Mouse (Mus musculus) liver, embryonic 18 days (tissue): ENCODE data around the gene Atg16l1. TPM values are rescaled to one million over a fixed set of nuclear protein-coding genes. Genes with fewer than 3 reads are reported as not detected.

Experiments used
- polyA plus RNA-seq: library from polyadenylated mRNA; depleted of rRNA; stranded (reverse); fragments of >200 nt; gene quantifications from 2 replicates; pipeline ENCODE4 v1.2.3, GENCODE M21; 2012; rRNA removed

Atg16l1 gene
- 22.3 and 24.8 TPM in 2 replicates for polyA plus RNA-seq

DNA sequence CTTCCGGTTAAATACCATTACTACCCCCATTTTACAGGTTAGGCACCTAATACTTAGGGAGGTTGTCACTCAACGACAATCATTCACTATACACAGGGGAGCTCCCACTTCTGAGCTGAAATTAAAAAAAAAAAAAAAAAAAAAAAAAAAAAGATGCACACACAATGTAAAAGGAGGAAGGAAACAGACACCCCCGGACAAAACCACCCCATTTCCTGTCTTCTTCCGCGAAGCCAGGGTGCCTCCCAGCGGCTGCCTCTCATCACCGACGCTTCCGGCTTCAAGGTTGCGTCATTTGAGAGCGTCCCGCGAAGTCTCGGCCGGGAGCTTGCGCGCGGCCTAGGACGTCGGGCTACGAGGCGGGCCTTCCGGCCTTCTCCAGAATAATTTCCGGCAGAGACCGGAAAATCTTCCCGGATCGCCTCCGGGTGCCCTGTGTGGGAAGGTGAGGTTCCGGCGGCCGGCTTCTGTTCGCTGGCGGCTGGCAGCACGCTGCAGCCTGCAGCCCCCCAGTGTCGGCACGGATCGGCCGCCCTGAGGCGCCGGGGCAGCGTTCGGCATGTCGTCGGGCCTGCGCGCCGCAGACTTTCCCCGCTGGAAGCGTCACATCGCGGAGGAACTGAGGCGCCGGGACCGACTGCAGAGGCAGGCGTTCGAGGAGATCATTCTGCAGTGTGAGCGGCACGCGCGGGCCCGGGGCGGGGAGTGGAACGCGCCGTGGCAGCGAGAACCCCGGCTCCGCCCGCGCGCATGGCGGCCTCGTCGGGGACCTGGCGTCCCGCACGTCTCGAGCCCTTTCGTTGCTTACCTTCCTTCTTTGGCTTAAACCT is at the start of gene Atg16l1:
Gene Atg16l1 (plus strand): TSS at position 230 of the 830 bp plus-strand sequence.

DNA sequence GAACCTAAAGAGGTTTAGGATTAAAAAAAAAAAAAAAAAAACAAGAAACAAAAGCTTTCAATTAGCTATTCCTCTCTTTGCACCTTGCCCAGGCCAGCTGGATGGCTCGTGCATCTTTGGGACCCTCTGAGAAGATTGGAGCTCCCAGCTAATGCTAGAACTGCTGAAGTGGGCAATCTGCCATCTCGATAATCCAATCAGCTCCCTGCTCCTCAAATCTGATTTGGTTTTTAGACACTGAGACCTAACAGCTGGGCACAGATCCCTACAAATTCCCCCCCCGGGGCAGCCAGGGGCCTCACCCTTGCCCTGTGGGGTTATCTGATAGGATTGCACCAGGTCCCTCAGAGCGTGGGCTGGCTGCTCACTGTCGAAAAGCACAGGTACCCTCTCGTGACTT is 47.9 kb downstream of the Atg16l1 start, which contains the start of gene Sag:
Gene Sag (plus strand): TSS at position 105 of the 400 bp plus-strand sequence.

Other genes starting within 250 kb of the Atg16l1 start
- gene Neu2, start 246.0 kb upstream of the Atg16l1 start, polyA plus RNA-seq: 0.56 and 0.61 TPM in 2 replicates
- gene Ngef, start 182.0 kb upstream of the Atg16l1 start, polyA plus RNA-seq: 9.7 and 10.1 TPM in 2 replicates
- 15.2 TPM in 2 replicates for gene Inpp5d, start 135.6 kb upstream of the Atg16l1 start, polyA plus RNA-seq
- 0.17 and 0.32 TPM in 2 replicates for gene Sag, start 47.8 kb downstream of the Atg16l1 start, polyA plus RNA-seq
- 11.8 and 13.1 TPM in 2 replicates for gene Dgkd, start 97.4 kb downstream of the Atg16l1 start, polyA plus RNA-seq